Mouse (Mus musculus) intestine, embryonic 15.5 days (tissue): ENCODE results near the gene Eef2k. TPM values are rescaled to one million over a fixed set of nuclear protein-coding genes. Genes with fewer than 3 reads are reported as not detected.
"Not testable (repeated sequence)": the region's sequence is repeated elsewhere in the genome, so short reads cannot be mapped to it uniquely, and the experiment has no call there.

Experiments used
- ATAC-seq: fragments of 200-750 bp; cut with Nextera tagmentation; 2 replicates; pipeline ENCODE4 v1.8.0; 2017; ENCODE audit warnings: moderate TSS enrichment, moderate library complexity
- H3K27ac ChIP-seq: fragments of 300-500 bp; sonication (generic); 2 replicates; pipeline ENCODE4 v1.5.1; 2015; ENCODE audit warnings: mild to moderate bottlenecking, inconsistent platforms
- H3K27me3 ChIP-seq: fragments of 300-500 bp; sonication (generic); replicated peaks from 2 replicates; pipeline ENCODE4 v1.6.1; 2015; ENCODE audit warnings: inconsistent platforms
- H3K36me3 ChIP-seq: fragments of 300-500 bp; sonication (generic); 2 replicates; pipeline ENCODE4 v1.6.1; 2015; ENCODE audit warnings: inconsistent platforms
- H3K4me1 ChIP-seq: fragments of 300-500 bp; sonication (generic); replicated peaks from 2 replicates; pipeline ENCODE4 v1.6.1; 2015; ENCODE audit warnings: inconsistent platforms
- H3K4me2 ChIP-seq: fragments of 300-500 bp; sonication (generic); replicated peaks from 2 replicates; pipeline ENCODE4 v1.6.1; 2015; ENCODE audit warnings: mild to moderate bottlenecking, inconsistent platforms
- H3K4me3 ChIP-seq: fragments of 300-500 bp; sonication (generic); replicated peaks from 2 replicates; pipeline ENCODE4 v1.5.1; 2015; ENCODE audit warnings: inconsistent platforms
- H3K9ac ChIP-seq: fragments of 300-500 bp; sonication (generic); 2 replicates; pipeline ENCODE4 v1.6.1; 2015; ENCODE audit warnings: inconsistent platforms
- H3K9me3 ChIP-seq: fragments of 300-500 bp; sonication (generic); 2 replicates; pipeline ENCODE4 v1.6.1; 2016; ENCODE audit warnings: inconsistent platforms
- WGBS: fragments of 180-500 bp; shearing (Covaris S2); methylation state at CpG from one replicate; pipeline ENCODE4 v1.1.7; 2015; 5-methylcytosine and 5-hydroxymethylcytosine counted together
- polyA plus RNA-seq: library from polyadenylated mRNA; unstranded; fragments of >200 nt; fragmentation: Nextera tagmentation; extraction: Ambion mirVana; gene quantifications from 2 replicates; pipeline ENCODE4 v1.2.1, GENCODE M21; 2015

The Eef2k gene
- polyA plus RNA-seq, 1 experiment from 2014 or later: 47.2 TPM

DNA sequence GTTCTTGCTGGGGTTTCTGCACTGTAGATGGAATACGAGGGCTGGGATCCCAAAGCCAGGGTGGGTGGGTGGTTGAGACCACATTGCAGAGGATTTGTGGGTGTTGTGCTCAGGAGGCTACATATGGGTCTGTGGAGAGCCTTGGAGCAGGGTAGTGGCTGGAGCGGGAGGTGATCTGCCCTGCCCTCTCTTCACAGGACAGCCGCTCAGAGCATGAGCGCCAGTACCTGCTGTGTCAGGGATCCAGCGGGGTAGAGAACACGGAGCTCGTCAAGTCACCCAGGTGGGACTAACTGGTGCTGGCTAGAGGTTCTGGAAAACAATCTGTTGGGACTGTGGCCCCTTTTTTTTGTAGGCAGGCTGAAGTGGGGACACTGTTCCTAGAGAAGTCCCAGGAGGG, 90.5 kb downstream of the Eef2k start:
- Histone ChIP-seq H3K27me3 (no peaks in the 10 kb centered on the region), H3K4me3 (no peak overlapping the region), H3K4me1 (no peaks in the 10 kb centered on the region), H3K9ac (no peak overlapping the region), H3K9me3 (no peaks in the 10 kb centered on the region), H3K36me3 (peaks cover 61% of the 10 kb centered on the region), H3K27ac (no peak overlapping the region), H3K4me2 (no peak overlapping the region)
- ATAC-seq: no peak
- 88% methylated on average over 7 of the region's 7 CpGs for WGBS

DNA sequence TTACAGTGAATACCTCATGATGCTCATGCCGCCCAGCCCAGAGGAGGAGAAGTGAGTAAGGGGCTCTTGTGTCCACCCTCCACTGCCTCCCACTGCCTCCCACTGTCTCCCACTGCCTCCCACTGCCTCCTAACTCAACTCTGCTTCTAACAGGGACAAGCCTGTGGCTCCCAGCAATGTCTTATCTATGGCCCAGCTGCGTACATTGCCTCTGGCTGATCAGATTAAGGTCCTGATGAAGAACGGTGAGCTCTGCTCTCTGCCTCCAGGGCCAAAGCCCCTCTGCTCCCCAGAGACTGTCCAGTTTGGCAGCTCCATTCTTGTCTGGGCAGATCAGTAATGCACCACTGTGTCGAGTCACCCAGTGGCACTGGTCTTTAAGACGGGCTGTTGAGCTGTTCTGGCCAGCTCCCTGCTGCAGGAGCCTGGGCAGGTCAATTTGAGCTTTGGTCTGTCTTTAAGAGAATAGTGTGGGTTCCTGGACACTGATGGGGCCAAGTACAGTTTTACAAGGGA, 91.1 kb downstream of the Eef2k start:
- 0 out of 2 replicates have a peak, but pooled peaks have one; percentile 24 for ATAC-seq

DNA sequence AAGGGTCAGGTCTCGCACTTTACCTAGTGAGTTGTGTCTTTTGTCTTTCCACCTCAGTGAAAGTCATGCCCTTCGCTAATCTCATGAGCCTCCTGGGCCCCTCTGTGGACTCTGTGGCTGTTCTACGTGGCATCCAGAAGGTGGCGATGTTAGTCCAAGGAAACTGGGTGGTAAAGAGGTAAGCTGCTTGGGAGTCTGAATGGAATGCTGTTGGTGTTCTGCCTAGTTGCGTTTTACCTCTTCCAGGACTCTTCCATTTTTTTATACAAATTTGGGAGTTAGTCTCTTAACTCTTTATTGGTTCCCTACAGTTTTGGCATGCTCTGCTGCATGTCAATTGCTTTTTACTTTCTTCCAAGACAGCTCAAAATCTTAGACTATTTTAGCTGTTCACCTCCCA, 92.1 kb downstream of the Eef2k start:
- no peaks in the 10 kb centered on the region for H3K4me1 ChIP-seq
- WGBS: 36% methylated on average over 5 of the region's 5 CpGs
- H3K27ac ChIP-seq: no peak overlapping the region
- no peak overlapping the region for H3K4me2 ChIP-seq
- H3K4me3 ChIP-seq: no peak overlapping the region
- no peaks in the 10 kb centered on the region for H3K9me3 ChIP-seq
- peaks cover 63% of the 10 kb centered on the region for H3K36me3 ChIP-seq
- 0 out of 2 replicates have a peak, but pooled peaks have one; percentile 66 for ATAC-seq
- H3K27me3 ChIP-seq: no peaks in the 10 kb centered on the region
- no peak overlapping the region for H3K9ac ChIP-seq

More for the DNA sequence above, 91.1 kb downstream of the Eef2k start:
- Histone ChIP-seq H3K4me3 (no peak overlapping the region), H3K27ac (no peak overlapping the region), H3K9me3 (no peaks in the 10 kb centered on the region), H3K4me2 (no peak overlapping the region), H3K4me1 (no peaks in the 10 kb centered on the region), H3K9ac (no peak overlapping the region), H3K27me3 (no peaks in the 10 kb centered on the region), H3K36me3 (peaks cover 61% of the 10 kb centered on the region)
- WGBS: 85% methylated on average over 5 of the region's 5 CpGs

- Histone ChIP-seq H3K9ac (no peak overlapping the region), H3K4me1 (no peaks in the 10 kb centered on the region), H3K4me2 (no peak overlapping the region), H3K4me3 (no peak overlapping the region), H3K27me3 (no peaks in the 10 kb centered on the region), H3K27ac (no peak overlapping the region), H3K9me3 (no peaks in the 10 kb centered on the region), H3K36me3 (peaks cover 68% of the 10 kb centered on the region)
- ATAC-seq: no peak
- WGBS: 86% methylated on average over 4 of the region's 4 CpGs
Observed at GRCm38 (mm10) chr7:120936522-120936921, 93.9 kb downstream of the Eef2k start.

GRCm38 (mm10) chr7:120938206-120938605, 95.6 kb downstream of the Eef2k start:
- H3K36me3 ChIP-seq: peaks cover 67% of the 10 kb centered on the region
- 79% methylated on average over 9 of the region's 9 CpGs for WGBS

DNA sequence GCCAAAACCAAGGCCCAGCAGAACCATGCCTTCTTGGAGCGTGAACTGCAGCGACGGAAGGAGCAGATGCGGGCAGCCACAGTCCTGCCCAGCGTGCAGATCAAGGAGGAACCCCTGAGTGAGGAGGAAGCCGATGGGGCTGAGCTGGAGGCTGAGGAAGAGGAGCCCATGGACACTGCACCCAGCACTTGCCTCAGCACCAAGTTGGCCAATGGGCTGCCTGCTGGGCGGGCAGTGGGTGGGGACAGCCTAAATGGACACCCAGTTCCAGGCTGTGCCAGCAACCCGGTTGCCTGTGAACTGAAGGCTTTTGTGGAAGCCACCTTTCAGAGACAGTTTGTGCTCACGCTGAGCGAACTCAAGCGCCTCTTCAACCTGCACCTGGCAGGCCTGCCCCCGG, 97.7 kb downstream of the Eef2k start:
- 91% methylated on average over 12 of the region's 12 CpGs for WGBS
- H3K27me3 ChIP-seq: no peaks in the 10 kb centered on the region
- H3K9me3 ChIP-seq: no peaks in the 10 kb centered on the region
- 0 out of 2 replicates have a peak, but pooled peaks have one; percentile 29 for ATAC-seq
- no peak overlapping the region for H3K4me2 ChIP-seq
- H3K4me3 ChIP-seq: no peak overlapping the region
- H3K4me1 ChIP-seq: no peaks in the 10 kb centered on the region
- H3K9ac ChIP-seq: no peak overlapping the region
- no peak overlapping the region for H3K27ac ChIP-seq
- H3K36me3 ChIP-seq: peaks cover 66% of the 10 kb centered on the region

More at GRCm38 (mm10) chr7:120938206-120938605, 95.6 kb downstream of the Eef2k start:
- Histone ChIP-seq H3K9ac (no peak overlapping the region), H3K4me1 (no peaks in the 10 kb centered on the region), H3K27me3 (no peaks in the 10 kb centered on the region), H3K9me3 (no peaks in the 10 kb centered on the region), H3K4me2 (no peak overlapping the region), H3K4me3 (no peak overlapping the region), H3K27ac (no peak overlapping the region)
- ATAC-seq: no peak

DNA sequence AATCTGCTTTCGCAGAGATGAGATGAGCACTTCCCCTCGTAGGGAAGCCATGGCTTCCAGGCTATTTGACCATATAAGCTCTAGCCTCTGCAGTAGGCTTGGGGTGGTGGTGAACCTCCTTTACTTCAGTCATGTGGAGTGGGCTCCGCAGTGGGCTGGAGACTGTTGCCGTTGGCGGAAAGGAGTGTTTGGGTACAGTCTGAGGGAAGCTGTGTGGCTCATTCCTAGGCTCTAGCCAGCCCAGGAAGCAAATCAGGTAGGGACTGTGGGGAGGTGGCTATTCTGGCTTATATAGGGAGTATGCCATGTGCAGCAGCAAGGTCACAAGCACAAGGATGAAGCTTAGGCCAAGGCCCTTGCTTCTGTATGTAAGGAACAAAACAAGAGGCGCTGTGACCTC, 98.6 kb downstream of the Eef2k start:
- no peak for ATAC-seq
- Histone ChIP-seq H3K4me2 (no peak overlapping the region), H3K9me3 (no peaks in the 10 kb centered on the region), H3K4me1 (no peaks in the 10 kb centered on the region), H3K27me3 (no peaks in the 10 kb centered on the region), H3K27ac (no peak overlapping the region), H3K36me3 (peaks cover 66% of the 10 kb centered on the region), H3K9ac (no peak overlapping the region), H3K4me3 (no peak overlapping the region)
- WGBS: 91% methylated on average over 6 of the region's 6 CpGs

- no peaks in the 10 kb centered on the region for H3K27me3 ChIP-seq
- H3K27ac ChIP-seq: no peak overlapping the region
- H3K4me3 ChIP-seq: no peak overlapping the region
- no peak overlapping the region for H3K4me2 ChIP-seq
- no peaks in the 10 kb centered on the region for H3K9me3 ChIP-seq
- ATAC-seq: no peak
- 81% methylated on average over 1 of the region's 1 CpGs for WGBS
- H3K4me1 ChIP-seq: no peaks in the 10 kb centered on the region
- H3K36me3 ChIP-seq: peaks cover 56% of the 10 kb centered on the region
- no peak overlapping the region for H3K9ac ChIP-seq
Observed at GRCm38 (mm10) chr7:120942506-120942905, 99.9 kb downstream of the Eef2k start.

DNA sequence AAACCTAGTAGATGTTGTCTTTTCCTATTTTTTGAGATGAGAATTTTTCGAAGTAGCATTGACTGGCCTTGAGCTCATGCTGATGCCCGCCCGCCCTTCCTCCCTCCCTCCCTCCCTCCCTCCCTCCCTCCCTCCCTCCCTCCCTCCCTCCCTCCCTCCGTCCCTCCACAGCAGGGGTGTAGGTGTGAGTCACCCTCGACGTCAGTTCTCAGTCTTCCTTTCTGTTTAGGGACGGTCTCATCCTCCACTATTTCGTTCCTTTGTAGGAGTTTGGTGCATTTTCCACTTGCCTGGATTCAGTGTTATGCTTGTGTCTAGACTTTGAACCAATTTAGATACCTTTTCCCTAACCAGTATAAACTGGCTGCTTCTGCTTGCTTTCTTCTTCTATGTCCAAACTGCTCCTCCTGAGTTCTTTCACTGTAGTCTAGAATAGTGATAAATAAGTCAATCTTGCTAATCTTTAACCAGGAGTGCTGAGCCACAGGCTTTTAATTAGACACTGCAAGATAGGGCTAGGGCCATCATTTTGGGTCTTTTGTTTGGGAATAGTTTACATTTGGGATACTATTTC, 101.4 kb downstream of the Eef2k start:
- Histone ChIP-seq H3K4me3 (no peak overlapping the region), H3K9me3 (no peaks in the 10 kb centered on the region), H3K27ac (no peak overlapping the region), H3K9ac (no peak overlapping the region), H3K4me1 (no peaks in the 10 kb centered on the region), H3K27me3 (no peaks in the 10 kb centered on the region), H3K4me2 (no peak overlapping the region), H3K36me3 (peaks cover 48% of the 10 kb centered on the region)
- 49% methylated on average over 7 of the region's 8 CpGs for WGBS
- peak; percentile 56 for ATAC-seq

GRCm38 (mm10) chr7:120953591-120953990, 111.0 kb downstream of the Eef2k start:
- H3K4me3 ChIP-seq, H3K27me3 ChIP-seq, H3K27ac ChIP-seq, ATAC-seq, H3K4me1 ChIP-seq, H3K4me2 ChIP-seq, H3K9me3 ChIP-seq, H3K9ac ChIP-seq: not testable (repeated sequence)
- peaks cover 14% of the 10 kb centered on the region for H3K36me3 ChIP-seq
- 85% methylated on average over 7 of the region's 7 CpGs for WGBS

Other genes starting within 250 kb of the Eef2k start
- gene Uqcrc2, start 207.7 kb upstream of the Eef2k start, polyA plus RNA-seq: 295 and 299 TPM in 2 replicates
- 0.35 and 0.39 TPM in 2 replicates for gene Pdzd9, start 172.5 kb upstream of the Eef2k start, polyA plus RNA-seq
- gene Mosmo, start 165.2 kb upstream of the Eef2k start, polyA plus RNA-seq: 10.4 and 11.0 TPM in 2 replicates
- gene Vwa3a, start 103.5 kb upstream of the Eef2k start, polyA plus RNA-seq: 0.24 and 0.29 TPM in 2 replicates
- gene Gm5737, start 30.5 kb upstream of the Eef2k start, polyA plus RNA-seq: not detected in 2 replicates
- 40.3 and 41.5 TPM in 2 replicates for gene Polr3e, start 74.9 kb downstream of the Eef2k start, polyA plus RNA-seq
- gene Cdr2, start 139.5 kb downstream of the Eef2k start, polyA plus RNA-seq: 13.1 and 15.7 TPM in 2 replicates
- 0.15 and 0.60 TPM in 2 replicates for gene Mfsd13b, start 139.7 kb downstream of the Eef2k start, polyA plus RNA-seq
- gene Mettl9, start 191.6 kb downstream of the Eef2k start, polyA plus RNA-seq: 145 and 158 TPM in 2 replicates
- 3.0 TPM in 2 replicates for gene Igsf6, start 231.7 kb downstream of the Eef2k start, polyA plus RNA-seq
- gene Otoa, start 238.8 kb downstream of the Eef2k start, polyA plus RNA-seq: 0.18 and 0.20 TPM in 2 replicates